Mouse (Mus musculus) left cerebral cortex, adult 2 months (tissue): Measurements from ENCODE around the gene 2210016L21Rik. TPM values are rescaled to one million over a fixed set of nuclear protein-coding genes. Genes with fewer than 3 reads are reported as not detected.

ENCODE experiments used
- DNase-seq, 2 experiments: peaks; one replicate each; pipeline ENCODE4 v3.0.0; 2021 to 2022; ENCODE audit warnings: low spot score in 2 of 2, mixed read lengths in 1 of 2; ENCODE audit errors: extremely low spot score in 1 of 2
- H3K27ac ChIP-seq: fragments of 200-600 bp; 2 replicates; pipeline ENCODE4 v1.8.1; 2022
- H3K4me3 ChIP-seq: fragments of 200-600 bp; 2 replicates; pipeline ENCODE4 v1.8.1; 2022
- CTCF ChIP-seq: fragments of 200-600 bp; IDR thresholded peaks from 2 replicates; pipeline ENCODE4 v1.8.1; 2022; ENCODE audit warnings: antibody characterized with exemption, mild to moderate bottlenecking, moderate library complexity
- intact Hi-C: fragments of 180-260 bp; cut with DNase I; formaldehyde crosslinking; loops from one replicate; pipeline ENCODE4 v1.15.1; 2025
- total RNA-seq, 2 experiments: library from RNA; stranded (reverse); gene quantifications; 2 replicates each; pipeline ENCODE4 v1.2.3; 2021

Gene 2210016L21Rik
- total RNA-seq, 2 experiments from 2014 or later = 214 to 229 TPM

DNA sequence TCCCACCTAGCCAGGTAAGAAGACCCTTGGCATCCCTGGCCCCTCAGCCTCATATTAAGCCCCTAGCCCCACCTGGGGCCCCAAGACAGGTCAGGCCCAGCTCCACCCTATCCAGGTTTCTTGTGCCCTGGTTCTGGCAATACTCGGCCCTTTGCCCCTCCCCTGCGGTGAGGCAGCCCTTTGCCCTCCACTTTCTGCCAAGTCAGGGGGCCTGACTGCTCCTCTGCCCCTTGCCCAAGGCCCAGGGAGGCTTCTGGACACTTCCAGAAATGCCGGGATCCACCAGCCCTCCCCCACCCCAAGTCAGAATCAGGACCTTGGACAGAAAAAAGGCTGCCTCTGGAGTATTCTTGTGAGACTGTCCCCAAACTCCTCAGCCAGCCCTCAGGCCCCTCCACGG is 27.1 kb downstream of the 2210016L21Rik start:
- TF ChIP-seq CTCF = no peak
- DNase-seq = no peak
- no peak overlapping the region for H3K27ac ChIP-seq
- intact Hi-C loops = no loop called here
- no peak overlapping the region for H3K4me3 ChIP-seq

DNA sequence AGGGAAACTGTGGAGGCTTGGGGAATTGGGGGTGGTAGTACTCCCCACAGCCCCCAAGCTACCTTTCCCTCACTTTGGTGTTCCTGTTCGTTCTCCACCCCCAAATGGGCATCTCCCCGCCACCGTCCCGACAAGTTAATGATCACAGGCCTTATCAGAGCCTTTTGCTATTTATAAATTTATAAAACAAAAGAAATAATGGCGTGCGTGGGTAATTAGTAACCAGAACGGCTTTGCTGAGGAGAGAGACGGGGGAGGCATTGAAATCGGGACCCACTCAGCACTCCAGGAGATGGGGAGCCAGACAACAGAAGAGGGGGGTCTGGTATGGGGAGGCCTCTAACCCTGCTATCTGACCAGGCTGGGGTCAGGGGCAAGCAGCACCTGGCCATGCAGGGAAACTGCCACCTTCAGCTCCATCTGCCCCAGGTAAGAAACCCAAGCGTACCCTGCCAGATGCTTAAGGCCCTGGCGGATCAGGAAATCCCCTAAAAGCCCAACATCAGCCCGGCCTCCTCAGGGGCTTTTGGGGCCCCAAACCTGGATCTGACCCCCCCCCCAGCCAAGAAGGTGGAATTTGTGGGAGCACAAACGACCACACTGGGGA is 27.8 kb downstream of the 2210016L21Rik start:
- intact Hi-C loops = no loop called here
- no peak for TF ChIP-seq CTCF
- no peak overlapping the region for H3K4me3 ChIP-seq
- no peak for DNase-seq
- H3K27ac ChIP-seq = no peak overlapping the region

DNA sequence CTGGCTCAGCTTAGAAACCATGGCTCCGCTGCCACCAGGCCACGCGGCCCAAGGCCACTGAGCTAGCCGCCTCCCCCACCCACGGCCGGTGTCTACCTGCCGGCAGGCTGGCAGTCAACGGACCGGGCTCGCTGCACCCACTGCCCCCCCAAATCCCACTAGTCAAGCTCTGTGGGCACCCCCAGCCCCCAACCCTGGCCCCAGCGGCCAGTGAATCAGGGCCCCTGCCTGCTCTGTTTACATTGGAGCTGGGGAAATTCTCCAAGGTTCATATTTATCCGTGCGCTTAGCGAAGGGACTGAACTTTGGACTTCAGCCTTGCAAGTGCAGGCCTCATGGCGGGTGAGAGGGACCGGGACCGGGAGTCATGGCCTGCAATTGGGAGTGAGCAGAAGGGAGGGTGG is 28.9 kb downstream of the 2210016L21Rik start, which contains the start of gene Hnf1a:
Hnf1a (minus strand) TSS at position 271 of the 404 bp plus-strand sequence.
- H3K27ac ChIP-seq = no peak within 1 kb of the TSS
- DNase-seq = no peak
- intact Hi-C loops = no loop called here

DNA sequence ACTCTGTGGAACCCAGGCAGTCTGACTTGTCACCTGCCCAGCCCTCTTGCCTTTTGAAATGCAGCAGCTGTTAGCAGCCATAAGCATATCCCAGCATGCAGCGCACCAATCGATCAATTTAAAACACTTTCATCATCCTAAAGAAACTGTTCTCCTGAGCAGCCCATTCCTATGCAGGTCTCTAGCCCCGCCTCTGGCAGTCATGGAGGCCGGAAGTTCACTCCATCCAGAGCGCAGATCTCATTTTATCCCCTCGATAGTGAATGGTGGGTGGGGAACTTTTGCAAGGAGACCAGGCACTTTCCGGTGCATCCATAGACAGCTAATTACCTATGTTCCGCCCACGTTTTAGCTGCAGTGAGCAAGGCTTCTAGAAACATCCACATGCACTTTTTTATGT is 30.2 kb downstream of the 2210016L21Rik start:
- no peak for TF ChIP-seq CTCF
- no peak for DNase-seq
- Histone ChIP-seq H3K27ac (no peak overlapping the region), H3K4me3 (no peak overlapping the region)
- intact Hi-C loops = no loop called here

More for the DNA sequence above, 28.9 kb downstream of the 2210016L21Rik start, which contains the start of gene Hnf1a:
- no peak within 1 kb of the TSS for H3K4me3 ChIP-seq
- TF ChIP-seq CTCF = no peak

DNA sequence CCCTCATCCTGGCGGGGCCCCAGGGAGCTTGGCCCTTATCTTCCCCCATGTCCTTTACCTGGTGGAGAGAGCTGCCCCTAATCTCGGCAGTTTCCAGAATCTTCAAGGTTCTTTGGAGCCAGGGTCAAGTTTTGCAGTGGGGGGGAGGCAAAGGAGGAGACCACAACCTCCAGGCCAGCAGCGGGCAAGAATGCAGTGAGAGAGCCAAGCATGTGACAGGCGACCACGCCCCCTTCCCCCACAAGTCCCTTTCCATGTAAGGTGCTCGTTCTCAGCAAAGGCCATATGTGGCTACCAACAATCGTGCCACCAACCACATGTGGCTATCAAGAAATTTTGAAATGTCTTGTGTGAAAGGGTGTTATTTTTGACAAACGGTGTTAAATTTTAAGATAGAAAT is 31.2 kb downstream of the 2210016L21Rik start:
- TF ChIP-seq CTCF = no peak
- Histone ChIP-seq H3K4me3 (no peak overlapping the region), H3K27ac (no peak overlapping the region)
- intact Hi-C loops = no loop called here
- no peak for DNase-seq

DNA sequence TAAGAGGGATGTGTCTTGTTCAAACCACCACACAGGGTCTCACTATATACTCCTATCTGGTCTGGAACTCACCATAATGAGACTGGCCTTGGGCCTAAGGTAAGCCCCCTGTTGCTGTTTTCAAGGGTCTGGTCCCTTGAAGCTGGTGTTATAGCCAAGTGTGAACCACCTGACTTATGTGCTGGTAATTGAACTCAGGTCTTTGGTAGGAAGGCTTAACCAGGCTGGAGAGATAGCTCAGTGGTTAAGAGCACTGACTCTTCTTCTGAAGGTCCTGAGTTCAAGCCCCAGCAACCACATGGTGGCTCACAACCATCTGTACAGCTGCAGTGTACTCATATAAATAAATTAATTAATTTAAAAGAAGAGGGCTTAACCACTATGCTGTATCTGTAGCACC is 35.0 kb downstream of the 2210016L21Rik start:
- intact Hi-C loops = loop anchor here (5.0 kb wide), 2 partner anchors 130 to 185 kb away; no protein-coding TSS in a partner anchor
- TF ChIP-seq CTCF = no peak
- Histone ChIP-seq H3K4me3 (no peak overlapping the region), H3K27ac (no peak overlapping the region)
- DNase-seq = no peak

DNA sequence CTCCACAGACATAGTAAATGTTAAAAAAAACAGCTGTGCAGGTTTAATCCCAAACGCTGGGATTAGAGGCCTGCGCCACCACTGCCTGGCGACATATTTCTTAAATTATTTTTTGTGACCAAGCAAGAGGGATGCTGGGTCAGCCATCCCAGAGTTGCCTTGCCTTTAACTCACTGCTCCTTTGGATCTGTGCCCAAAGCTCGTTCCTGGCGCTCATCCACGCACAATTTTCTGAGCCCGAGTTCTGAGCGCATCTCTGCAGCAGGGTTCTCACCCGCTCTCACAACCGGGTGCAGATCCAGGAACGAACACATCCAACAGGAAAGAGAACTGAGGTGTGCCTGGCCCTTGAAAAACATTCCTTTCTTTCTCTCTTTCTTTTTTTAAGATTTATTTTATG is 36.5 kb downstream of the 2210016L21Rik start:
- intact Hi-C loops = loop anchor here (2.0 to 5.0 kb wide), 3 partner anchors 129 to 256 kb away; partner anchors contain the start of gene Pop5
- H3K27ac ChIP-seq = no peak overlapping the region
- DNase-seq = no peak
- no peak for TF ChIP-seq CTCF
- no peak overlapping the region for H3K4me3 ChIP-seq

DNA sequence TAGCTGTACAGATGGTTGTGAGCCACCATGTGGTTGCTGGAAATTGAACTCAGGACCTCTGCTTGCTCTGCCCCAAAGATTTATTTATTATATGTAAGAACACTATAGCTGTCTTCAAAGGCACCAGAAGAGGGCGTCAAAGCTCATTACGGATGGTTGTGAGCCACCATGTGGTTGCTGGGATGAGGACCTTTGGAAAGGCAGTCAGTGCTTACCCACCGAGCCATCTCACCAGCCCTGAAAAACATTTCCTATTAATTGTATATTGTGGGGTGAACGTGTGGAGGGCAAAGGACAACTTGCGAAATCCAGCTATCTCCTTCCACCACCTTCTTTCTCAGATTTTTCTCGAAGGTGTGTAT is 36.9 kb downstream of the 2210016L21Rik start:
- TF ChIP-seq CTCF = no peak
- Histone ChIP-seq H3K27ac (no peak overlapping the region), H3K4me3 (peak overlapping the region; percentile 42; the same call in 1 of the 2 replicates)
- intact Hi-C loops = loop anchor here (1.0 to 5.0 kb wide), 4 partner anchors 97 to 256 kb away; partner anchors contain the start of gene Pop5
- DNase-seq = no peak

DNA sequence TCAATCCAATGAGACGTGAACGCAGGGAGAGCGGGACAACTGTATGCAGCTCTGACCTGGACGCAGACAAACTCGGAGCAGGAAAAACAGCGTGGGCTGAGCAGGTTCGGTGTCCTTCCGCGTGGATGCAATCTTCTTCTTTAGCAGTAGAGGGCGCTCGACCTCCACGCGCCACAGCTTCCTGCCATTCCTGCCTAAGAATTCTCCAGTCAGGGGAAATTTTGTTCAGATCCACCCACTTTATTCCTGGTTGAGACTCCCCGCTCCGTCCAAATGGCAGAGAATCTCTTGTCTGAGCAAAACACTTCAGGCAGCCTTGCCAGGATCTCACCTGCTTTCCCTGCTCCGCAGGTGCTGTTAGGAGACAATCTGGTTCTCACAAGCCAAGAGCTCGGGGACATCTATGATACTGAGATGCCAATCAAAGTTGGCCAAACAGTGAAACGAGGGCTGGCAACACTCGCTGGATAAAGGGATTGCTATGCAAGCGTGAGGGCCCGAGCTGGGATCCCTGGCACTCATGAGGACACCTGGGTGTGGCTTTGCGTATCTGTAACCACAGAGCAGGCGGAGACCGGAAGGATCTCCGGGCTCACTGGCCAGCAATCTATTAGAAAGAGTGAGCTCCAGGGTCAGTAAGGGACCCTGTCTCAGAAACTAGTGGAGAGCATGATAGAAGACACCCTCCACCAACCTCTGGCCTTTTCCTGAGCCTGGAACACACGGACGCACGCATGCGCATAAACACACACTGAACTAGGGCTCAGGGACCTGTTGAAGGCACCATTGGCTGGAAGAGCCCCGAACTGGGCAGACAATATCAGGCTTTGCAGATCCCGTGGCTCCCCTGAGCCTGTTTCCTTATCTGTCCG is 37.5 kb downstream of the 2210016L21Rik start:
- Histone ChIP-seq H3K4me3 (peak overlapping the region; percentile 42), H3K27ac (no peak overlapping the region)
- DNase-seq = peak; percentile 79 to 81
- TF ChIP-seq CTCF = peak; percentile 96
- intact Hi-C loops = loop anchor here (1.0 to 5.0 kb wide), 4 partner anchors 97 to 255 kb away; partner anchors contain the start of gene Pop5

DNA sequence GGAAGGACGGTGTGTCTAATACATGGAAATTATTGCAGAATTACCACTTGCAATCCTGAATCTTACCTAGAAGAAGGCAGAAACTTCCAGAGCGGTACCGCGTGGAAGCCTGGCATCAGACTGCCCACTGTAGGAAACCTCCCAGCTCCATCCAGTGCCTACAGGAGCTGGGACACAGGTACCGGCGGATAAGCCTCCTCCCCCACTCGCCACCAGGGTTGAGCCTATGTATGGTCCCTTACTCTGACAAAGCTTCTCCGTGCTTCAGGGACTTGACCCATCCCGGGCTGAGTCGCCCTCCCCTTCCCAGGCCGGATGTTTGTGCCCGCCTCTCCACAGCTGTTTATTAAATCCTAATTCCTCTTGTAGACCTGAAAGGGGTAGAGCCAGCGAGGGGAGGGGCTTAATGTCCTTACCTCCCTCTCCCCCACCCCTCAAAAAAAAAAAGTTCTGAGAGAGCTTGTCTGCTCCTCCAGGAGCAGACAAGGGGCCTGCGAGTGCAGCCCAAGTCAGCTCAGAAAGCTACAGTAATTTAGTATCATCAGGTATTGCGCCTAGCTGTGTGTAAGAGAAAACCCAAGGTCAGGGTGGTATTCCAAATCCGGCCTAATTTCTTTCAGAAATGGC is 38.3 kb downstream of the 2210016L21Rik start:
- TF ChIP-seq CTCF = no peak
- intact Hi-C loops = no loop called here
- Histone ChIP-seq H3K4me3 (peak overlapping the region; percentile 42; the same call in 1 of the 2 replicates), H3K27ac (no peak overlapping the region)
- no peak for DNase-seq

DNA sequence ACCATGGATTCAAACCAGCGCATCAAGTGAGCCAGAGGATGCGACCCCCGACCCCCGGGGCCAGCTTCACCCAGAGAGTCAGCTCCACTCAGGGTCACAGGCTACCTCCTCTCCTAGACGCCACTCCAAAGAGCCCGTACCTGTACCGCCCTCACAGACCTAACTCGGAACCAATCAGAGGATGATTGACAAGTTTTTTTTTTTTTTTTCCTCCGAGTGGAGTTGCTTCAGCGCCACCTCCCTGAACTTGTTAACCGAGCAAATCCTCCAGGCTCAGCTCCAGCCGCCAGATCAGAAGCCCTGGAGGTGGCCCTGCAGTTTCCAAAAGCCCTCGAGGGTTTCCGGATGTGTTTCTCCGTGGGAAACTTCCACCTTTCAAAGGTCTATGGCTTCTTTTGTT is 40.0 kb downstream of the 2210016L21Rik start:
- no peak for TF ChIP-seq CTCF
- DNase-seq = no peak
- intact Hi-C loops = no loop called here
- Histone ChIP-seq H3K27ac (no peak overlapping the region), H3K4me3 (no peak overlapping the region)

DNA sequence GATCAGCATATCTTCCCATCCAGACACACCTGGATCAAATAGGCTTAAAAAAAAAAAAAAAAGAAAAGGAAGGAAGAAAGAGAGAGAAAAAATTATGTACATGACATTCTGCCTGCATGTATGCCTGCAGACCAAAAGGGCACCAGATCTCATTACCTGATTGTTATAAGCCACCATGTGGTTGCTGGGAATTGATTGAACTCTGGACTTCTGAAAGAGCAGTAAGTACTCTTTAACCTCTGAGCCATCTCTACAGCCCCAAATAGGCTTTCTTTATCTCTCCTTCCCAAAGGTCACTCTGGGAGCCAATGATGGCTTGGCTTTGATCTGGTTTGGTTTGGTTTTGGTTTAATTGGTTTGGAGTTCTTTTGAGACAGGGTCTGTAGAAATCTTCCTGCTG is 43.1 kb downstream of the 2210016L21Rik start:
- Histone ChIP-seq H3K27ac (no peak overlapping the region), H3K4me3 (no peak overlapping the region)
- intact Hi-C loops = no loop called here
- TF ChIP-seq CTCF = no peak
- no peak for DNase-seq
